Mouse (Mus musculus): ENCODE measurements around the gene Cd209b.

DNA sequence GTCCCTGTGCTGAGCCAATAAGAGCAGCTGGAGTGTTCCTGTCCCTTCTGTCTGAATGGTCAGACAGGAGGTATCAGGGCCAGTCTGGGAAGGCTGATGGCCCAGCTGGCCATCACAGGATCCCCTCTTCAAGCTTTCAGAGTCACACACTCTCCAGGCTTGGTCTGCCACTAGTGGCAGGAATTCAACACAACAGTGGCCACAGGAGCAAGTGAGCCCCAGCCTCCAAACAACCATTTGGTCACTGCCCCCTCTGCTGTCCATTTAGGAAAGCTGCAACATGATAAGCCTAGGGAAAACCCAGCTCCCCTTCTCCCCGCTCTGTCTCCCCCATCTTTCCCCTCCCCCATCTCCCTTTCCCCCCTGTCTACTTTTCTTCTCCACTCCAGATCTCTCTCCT, 29.4 kb upstream of the Cd209b start:
- TF ChIP-seq CTCF (IDR thresholded peaks at IDR 0.05; ENCODE audit: borderline replicate concordance, control insufficient read depth, extremely low read depth, insufficient read depth, low read length, poor library complexity) (no peak), POLR2A (IDR thresholded peaks at IDR 0.05; ENCODE audit: control insufficient read depth, extremely low read depth, insufficient read depth, low read length, poor library complexity) (no peak)
